Mouse (Mus musculus): ENCODE measurements around the gene Clybl. TPM values are rescaled to one million over a fixed set of nuclear protein-coding genes. Genes with fewer than 3 reads are reported as not detected.

The Clybl gene
- polyA plus RNA-seq, 1 experiment from 2014 or later, result 91.9 TPM

GRCm38 (mm10) chr14:122297386-122298109 lies 116.0 kb downstream of the Clybl start:
- no peak for ATAC-seq (replicated peaks; ENCODE audit: extremely low read depth, insufficient read depth, low FRiP score)
- Histone ChIP-seq H3K9me3 (replicated peaks; ENCODE audit: control insufficient read depth, low read length) (no peaks in the 10 kb centered on the region), H3K4me3 (ENCODE audit: low read length) (no peak overlapping the region), H3K36me3 (ENCODE audit: control insufficient read depth, insufficient read depth) (no peaks in the 10 kb centered on the region), H3K9ac (ENCODE audit: low read length) (no peak overlapping the region), H3K4me1 (ENCODE audit: control insufficient read depth, insufficient read depth, low read length) (no peaks in the 10 kb centered on the region), H3K27ac (ENCODE audit: low read length) (no peak overlapping the region), H3K27me3 (ENCODE audit: control insufficient read depth, insufficient read depth, low read length) (no peaks in the 10 kb centered on the region), H3K4me2 (ENCODE audit: low read depth, low read length) (no peak overlapping the region)
- WGBS, result 66% methylated on average over 11 of the region's 11 CpGs

DNA sequence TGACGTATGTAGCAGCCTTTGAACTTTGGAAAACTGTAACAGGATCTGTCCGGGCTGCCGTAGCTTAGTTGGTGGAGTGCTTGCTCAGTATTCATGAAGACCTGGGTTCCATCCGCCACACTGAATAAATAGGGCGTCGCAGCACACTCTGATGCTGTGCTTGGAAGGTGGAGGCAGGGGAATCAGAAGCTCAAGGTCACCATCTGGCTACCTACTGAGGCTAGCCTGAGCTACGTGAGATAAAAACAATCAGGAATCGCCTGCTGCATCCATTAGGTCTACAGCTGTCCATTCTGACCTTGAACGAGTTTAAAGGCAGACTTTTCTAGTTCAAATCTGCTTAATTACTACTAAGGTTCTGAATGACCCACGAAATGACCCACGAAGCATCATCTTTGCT lies 118.8 kb downstream of the Clybl start:
- Histone ChIP-seq H3K9me3 (replicated peaks; ENCODE audit: control insufficient read depth, low read length) (no peaks in the 10 kb centered on the region), H3K27ac (ENCODE audit: low read length) (no peak overlapping the region), H3K4me3 (ENCODE audit: low read length) (no peak overlapping the region), H3K9ac (ENCODE audit: low read length) (no peak overlapping the region), H3K4me1 (ENCODE audit: control insufficient read depth, insufficient read depth, low read length) (no peaks in the 10 kb centered on the region), H3K4me2 (ENCODE audit: low read depth, low read length) (no peak overlapping the region), H3K27me3 (ENCODE audit: control insufficient read depth, insufficient read depth, low read length) (no peaks in the 10 kb centered on the region), H3K36me3 (ENCODE audit: control insufficient read depth, insufficient read depth) (no peaks in the 10 kb centered on the region)
- ATAC-seq (replicated peaks; ENCODE audit: extremely low read depth, insufficient read depth, low FRiP score), result no peak
- 86% methylated on average over 11 of the region's 11 CpGs for WGBS

DNA sequence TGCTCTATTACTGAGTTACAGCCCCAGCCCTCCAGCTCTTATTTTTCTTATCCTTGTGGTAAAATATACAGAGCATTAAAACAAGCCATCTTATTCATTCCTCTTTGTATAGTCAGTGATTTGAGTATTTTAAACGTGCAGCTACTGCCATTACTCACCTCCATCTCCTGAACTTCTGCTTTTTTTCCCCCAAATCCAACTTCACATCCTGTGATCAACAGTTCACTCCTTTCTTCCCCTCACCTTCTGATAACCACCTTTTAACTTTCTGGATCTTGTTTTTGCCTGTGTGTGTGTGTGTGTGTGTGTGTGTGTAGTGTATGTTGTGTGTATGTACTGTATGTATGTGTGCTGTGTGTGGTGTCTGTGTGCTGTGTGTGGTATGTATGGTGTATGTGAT lies 122.3 kb downstream of the Clybl start:
- 44% methylated on average over 1 of the region's 1 CpGs for WGBS
- Histone ChIP-seq H3K4me3 (ENCODE audit: low read length) (no peak overlapping the region), H3K4me1 (ENCODE audit: control insufficient read depth, insufficient read depth, low read length) (no peaks in the 10 kb centered on the region), H3K27me3 (ENCODE audit: control insufficient read depth, insufficient read depth, low read length) (no peaks in the 10 kb centered on the region), H3K4me2 (ENCODE audit: low read depth, low read length) (no peak overlapping the region), H3K36me3 (ENCODE audit: control insufficient read depth, insufficient read depth) (no peaks in the 10 kb centered on the region), H3K9me3 (replicated peaks; ENCODE audit: control insufficient read depth, low read length) (no peaks in the 10 kb centered on the region), H3K27ac (ENCODE audit: low read length) (no peak overlapping the region), H3K9ac (ENCODE audit: low read length) (no peak overlapping the region)
- no peak for ATAC-seq (replicated peaks; ENCODE audit: extremely low read depth, insufficient read depth, low FRiP score)

GRCm38 (mm10) chr14:122305132-122305531 lies 123.6 kb downstream of the Clybl start:
- Histone ChIP-seq H3K4me3 (ENCODE audit: low read length) (no peak overlapping the region), H3K4me2 (ENCODE audit: low read depth, low read length) (no peak overlapping the region), H3K27ac (ENCODE audit: low read length) (no peak overlapping the region), H3K4me1 (ENCODE audit: control insufficient read depth, insufficient read depth, low read length) (no peaks in the 10 kb centered on the region), H3K27me3 (ENCODE audit: control insufficient read depth, insufficient read depth, low read length) (no peaks in the 10 kb centered on the region), H3K36me3 (ENCODE audit: control insufficient read depth, insufficient read depth) (no peaks in the 10 kb centered on the region), H3K9ac (ENCODE audit: low read length) (no peak overlapping the region), H3K9me3 (replicated peaks; ENCODE audit: control insufficient read depth, low read length) (no peaks in the 10 kb centered on the region)
- 66% methylated on average over 8 of the region's 8 CpGs for WGBS
- ATAC-seq (replicated peaks; ENCODE audit: extremely low read depth, insufficient read depth, low FRiP score), result no peak

DNA sequence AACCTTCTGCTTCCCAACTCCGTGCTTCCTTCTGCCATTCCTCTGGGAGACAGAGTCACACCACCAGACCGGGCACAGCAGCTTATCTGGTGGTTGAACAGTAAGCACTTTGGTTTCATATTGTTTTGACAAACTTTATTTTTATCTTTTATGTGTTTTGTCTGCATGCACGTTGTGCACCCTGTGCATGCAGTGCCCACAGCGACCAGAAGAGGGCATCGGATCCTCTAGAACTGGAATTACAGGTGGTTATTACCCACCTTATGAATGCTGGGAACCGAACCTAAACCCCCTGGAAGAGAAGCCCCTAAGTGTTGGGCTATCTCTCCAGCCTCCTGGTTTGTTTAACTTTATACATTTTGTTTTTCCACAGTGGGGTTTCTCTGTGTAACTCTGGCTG lies 130.9 kb downstream of the Clybl start:
- Histone ChIP-seq H3K4me3 (ENCODE audit: low read length) (no peak overlapping the region), H3K4me1 (ENCODE audit: control insufficient read depth, insufficient read depth, low read length) (no peaks in the 10 kb centered on the region), H3K9ac (ENCODE audit: low read length) (no peak overlapping the region), H3K36me3 (ENCODE audit: control insufficient read depth, insufficient read depth) (peaks cover 4% of the 10 kb centered on the region; the same call in 1 of the 2 replicates), H3K4me2 (ENCODE audit: low read depth, low read length) (no peak overlapping the region), H3K9me3 (replicated peaks; ENCODE audit: control insufficient read depth, low read length) (peaks cover 6% of the 10 kb centered on the region; the same call in 1 of the 2 replicates), H3K27me3 (ENCODE audit: control insufficient read depth, insufficient read depth, low read length) (no peaks in the 10 kb centered on the region), H3K27ac (ENCODE audit: low read length) (no peak overlapping the region)
- 90% methylated on average over 6 of the region's 6 CpGs for WGBS
- no peak for ATAC-seq (replicated peaks; ENCODE audit: extremely low read depth, insufficient read depth, low FRiP score)

DNA sequence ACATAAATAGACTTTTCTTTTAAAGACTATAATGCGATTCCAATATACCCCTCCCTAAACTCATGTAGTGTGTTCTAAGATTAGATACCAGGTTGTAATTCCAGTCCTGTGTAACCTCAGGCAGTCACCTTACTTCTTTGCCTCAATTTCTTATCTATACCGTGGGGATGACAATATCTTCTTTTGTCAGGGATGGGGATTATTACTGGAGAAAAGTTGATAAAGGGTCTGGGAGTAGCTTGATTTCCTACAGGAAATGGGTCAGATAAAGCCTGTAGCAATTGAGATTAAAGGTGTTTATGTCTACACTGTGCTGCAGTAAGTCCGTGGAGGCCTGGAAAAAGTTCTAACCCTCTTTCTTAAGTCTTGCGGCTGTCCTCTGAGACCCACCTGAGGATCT lies 131.8 kb downstream of the Clybl start:
- 59% methylated on average over 4 of the region's 4 CpGs for WGBS
- no peaks in the 10 kb centered on the region for H3K4me1 ChIP-seq (ENCODE audit: control insufficient read depth, insufficient read depth, low read length)
- ATAC-seq (replicated peaks; ENCODE audit: extremely low read depth, insufficient read depth, low FRiP score), result no peak
- no peak overlapping the region for H3K9ac ChIP-seq (ENCODE audit: low read length)
- no peaks in the 10 kb centered on the region for H3K27me3 ChIP-seq (ENCODE audit: control insufficient read depth, insufficient read depth, low read length)
- no peak overlapping the region for H3K4me2 ChIP-seq (ENCODE audit: low read depth, low read length)
- no peak overlapping the region for H3K4me3 ChIP-seq (ENCODE audit: low read length)
- H3K9me3 ChIP-seq (replicated peaks; ENCODE audit: control insufficient read depth, low read length), result peaks cover 6% of the 10 kb centered on the region; the same call in 1 of the 2 replicates
- no peak overlapping the region for H3K27ac ChIP-seq (ENCODE audit: low read length)
- H3K36me3 ChIP-seq (ENCODE audit: control insufficient read depth, insufficient read depth), result peaks cover 4% of the 10 kb centered on the region; the same call in 1 of the 2 replicates

DNA sequence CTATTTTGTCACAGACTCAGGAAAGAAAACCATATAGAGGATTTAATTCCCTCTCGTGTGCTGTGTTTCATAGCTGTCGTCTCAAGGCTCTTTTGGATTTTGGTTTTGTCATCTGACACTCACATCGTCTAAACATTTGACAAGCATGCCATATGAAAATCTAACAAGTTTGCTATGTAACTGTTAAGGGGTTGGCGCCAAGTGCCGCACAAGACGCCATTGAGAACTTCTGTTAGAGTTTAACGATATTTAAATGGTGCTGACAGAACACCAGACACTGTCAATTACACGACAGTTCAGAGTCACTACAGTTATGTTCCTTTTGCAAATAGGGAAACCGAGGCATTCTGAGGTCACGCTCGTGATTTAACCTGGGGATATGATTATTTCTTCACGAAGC lies 134.2 kb downstream of the Clybl start:
- Histone ChIP-seq H3K36me3 (ENCODE audit: control insufficient read depth, insufficient read depth) (peaks cover 4% of the 10 kb centered on the region; the same call in 1 of the 2 replicates), H3K4me2 (ENCODE audit: low read depth, low read length) (no peak overlapping the region), H3K27me3 (ENCODE audit: control insufficient read depth, insufficient read depth, low read length) (no peaks in the 10 kb centered on the region), H3K9me3 (replicated peaks; ENCODE audit: control insufficient read depth, low read length) (peaks cover 6% of the 10 kb centered on the region; the same call in 1 of the 2 replicates), H3K27ac (ENCODE audit: low read length) (no peak overlapping the region), H3K9ac (ENCODE audit: low read length) (no peak overlapping the region), H3K4me3 (ENCODE audit: low read length) (no peak overlapping the region), H3K4me1 (ENCODE audit: control insufficient read depth, insufficient read depth, low read length) (no peaks in the 10 kb centered on the region)
- ATAC-seq (replicated peaks; ENCODE audit: extremely low read depth, insufficient read depth, low FRiP score), result no peak
- 88% methylated on average over 12 of the region's 12 CpGs for WGBS

DNA sequence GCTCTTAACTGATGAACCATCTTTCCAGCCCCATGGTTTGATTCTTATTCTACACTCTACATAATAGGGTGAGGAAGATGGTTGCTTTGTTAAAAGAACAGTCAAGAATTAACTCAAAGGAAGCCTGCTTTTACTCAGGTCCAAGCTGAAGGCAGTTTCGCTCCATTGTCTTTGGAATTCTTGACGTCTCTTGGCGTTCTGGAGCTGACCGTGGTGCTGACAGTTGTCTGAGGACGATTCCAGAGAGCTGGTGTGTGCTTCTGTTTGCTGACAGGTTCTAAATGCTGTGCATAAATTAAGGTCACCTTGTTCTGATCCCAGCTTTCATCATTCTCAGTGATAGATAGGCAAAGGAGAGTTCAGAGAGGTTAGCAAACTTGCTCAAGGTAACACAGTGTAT lies 140.6 kb downstream of the Clybl start:
- Histone ChIP-seq H3K36me3 (ENCODE audit: control insufficient read depth, insufficient read depth) (no peaks in the 10 kb centered on the region), H3K4me1 (ENCODE audit: control insufficient read depth, insufficient read depth, low read length) (no peaks in the 10 kb centered on the region), H3K4me2 (ENCODE audit: low read depth, low read length) (no peak overlapping the region), H3K27ac (ENCODE audit: low read length) (no peak overlapping the region), H3K9ac (ENCODE audit: low read length) (no peak overlapping the region), H3K9me3 (replicated peaks; ENCODE audit: control insufficient read depth, low read length) (no peaks in the 10 kb centered on the region), H3K27me3 (ENCODE audit: control insufficient read depth, insufficient read depth, low read length) (no peaks in the 10 kb centered on the region), H3K4me3 (ENCODE audit: low read length) (no peak overlapping the region)
- 16% methylated on average over 5 of the region's 5 CpGs for WGBS
- no peak for ATAC-seq (replicated peaks; ENCODE audit: extremely low read depth, insufficient read depth, low FRiP score)

- ATAC-seq (replicated peaks; ENCODE audit: extremely low read depth, insufficient read depth, low FRiP score), result no peak
- H3K27me3 ChIP-seq (ENCODE audit: control insufficient read depth, insufficient read depth, low read length), result no peaks in the 10 kb centered on the region
- WGBS, result 78% methylated on average over 9 of the region's 9 CpGs
- no peaks in the 10 kb centered on the region for H3K9me3 ChIP-seq (replicated peaks; ENCODE audit: control insufficient read depth, low read length)
- H3K27ac ChIP-seq (ENCODE audit: low read length), result no peak overlapping the region
- no peaks in the 10 kb centered on the region for H3K4me1 ChIP-seq (ENCODE audit: control insufficient read depth, insufficient read depth, low read length)
- no peak overlapping the region for H3K4me2 ChIP-seq (ENCODE audit: low read depth, low read length)
- no peak overlapping the region for H3K4me3 ChIP-seq (ENCODE audit: low read length)
- H3K36me3 ChIP-seq (ENCODE audit: control insufficient read depth, insufficient read depth), result no peaks in the 10 kb centered on the region
- H3K9ac ChIP-seq (ENCODE audit: low read length), result no peak overlapping the region
Measured at GRCm38 (mm10) chr14:122323838-122324458, 142.4 kb downstream of the Clybl start.

Data from heart, embryonic 16.5 days (tissue).